22 mouse cellular contexts compared by ENCODE assay signal in the genomic region with DNA sequence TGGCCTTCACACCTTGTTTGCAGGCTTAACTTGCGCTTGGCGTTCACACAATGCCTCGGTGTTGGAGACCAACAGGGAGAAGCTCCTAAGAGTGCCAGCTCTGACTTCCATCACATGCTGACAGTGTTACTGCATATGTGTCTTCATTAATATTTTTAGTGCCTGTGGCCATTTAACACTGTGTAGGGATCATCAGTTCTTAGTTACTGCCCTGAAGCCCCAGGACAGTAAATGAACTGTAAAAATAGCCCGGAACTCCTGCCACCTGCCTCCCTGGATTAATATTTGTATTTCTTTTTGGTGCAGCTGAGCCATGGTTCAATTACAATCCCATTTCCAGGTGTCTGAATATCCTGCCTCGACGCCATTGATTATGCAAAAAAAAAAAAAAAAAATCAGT.
DNase-seq lines count a peak whose midpoint lies in the region; ATAC-seq lines count a peak whose summit lies in the region.
"Had no signal": no experiment of that assay in that cellular context is flagged by ENCODE, and none has a peak within 500 bp of the region (broad histone marks: within the 10 kb centered on the region; RNA-seq: fewer than 3 reads in every experiment).

No protein-coding gene starts in this region.

- peak overlapping the region; percentile 74 for H3K27ac ChIP-seq in hindbrain, embryonic 13.5 days
- H3K27ac ChIP-seq in midbrain, embryonic 13.5 days = peak overlapping the region; percentile 72
- no peak overlapping the region for H3K27ac ChIP-seq in neural tube, embryonic 14.5 days (ENCODE audit: low read depth, low read length)
- H3K27ac ChIP-seq: embryonic facial prominence, embryonic 13.5 days; heart, adult 2 months; heart, embryonic 15.5 days; kidney, embryonic 15.5 days; limb, embryonic 13.5 days; liver, embryonic 13.5 days; lung, embryonic 15.5 days; macrophage had no signal

- H3K4me2 ChIP-seq in hindbrain, embryonic 13.5 days = no peak overlapping the region
- no peak overlapping the region for H3K4me2 ChIP-seq in midbrain, embryonic 13.5 days (replicated peaks)
- no peak overlapping the region for H3K4me2 ChIP-seq in neural tube, embryonic 14.5 days (ENCODE audit: low read depth, low read length)
- H3K4me2 ChIP-seq: embryonic facial prominence, embryonic 13.5 days; heart, embryonic 15.5 days; kidney, embryonic 15.5 days; limb, embryonic 13.5 days; liver, embryonic 13.5 days; lung, embryonic 15.5 days had no signal

- no peaks in the 10 kb centered on the region for H3K27me3 ChIP-seq in hindbrain, embryonic 13.5 days
- no peaks in the 10 kb centered on the region for H3K27me3 ChIP-seq in midbrain, embryonic 13.5 days
- no peaks in the 10 kb centered on the region for H3K27me3 ChIP-seq in neural tube, embryonic 14.5 days (ENCODE audit: control insufficient read depth, insufficient read depth, low read length)
- H3K27me3 ChIP-seq: embryonic facial prominence, embryonic 13.5 days; heart, embryonic 15.5 days; kidney, embryonic 15.5 days; limb, embryonic 13.5 days; liver, embryonic 13.5 days; lung, embryonic 15.5 days had no signal

- H3K9ac ChIP-seq in hindbrain, embryonic 13.5 days = no peak overlapping the region
- H3K9ac ChIP-seq in midbrain, embryonic 13.5 days (replicated peaks) = no peak overlapping the region; the same call in 1 of the 2 replicates
- H3K9ac ChIP-seq in neural tube, embryonic 14.5 days (replicated peaks; ENCODE audit: low read depth, low read length) = no peak overlapping the region
- H3K9ac ChIP-seq: embryonic facial prominence, embryonic 13.5 days; heart, embryonic 15.5 days; kidney, embryonic 15.5 days; limb, embryonic 13.5 days; liver, embryonic 13.5 days; lung, embryonic 15.5 days had no signal

- peaks cover 19% of the 10 kb centered on the region for H3K4me1 ChIP-seq in hindbrain, embryonic 13.5 days (replicated peaks)
- H3K4me1 ChIP-seq in midbrain, embryonic 13.5 days (replicated peaks) = peaks cover 18% of the 10 kb centered on the region
- no peaks in the 10 kb centered on the region for H3K4me1 ChIP-seq in neural tube, embryonic 14.5 days (ENCODE audit: control insufficient read depth, insufficient read depth, low read length)
- H3K4me1 ChIP-seq: embryonic facial prominence, embryonic 13.5 days; heart, embryonic 15.5 days; kidney, embryonic 15.5 days; limb, embryonic 13.5 days; liver, embryonic 13.5 days; lung, embryonic 15.5 days had no signal

- no peaks in the 10 kb centered on the region for H3K36me3 ChIP-seq in hindbrain, embryonic 13.5 days
- H3K36me3 ChIP-seq in midbrain, embryonic 13.5 days = no peaks in the 10 kb centered on the region
- H3K36me3 ChIP-seq in neural tube, embryonic 14.5 days (ENCODE audit: control insufficient read depth, insufficient read depth, low read length) = no peaks in the 10 kb centered on the region
- H3K36me3 ChIP-seq: embryonic facial prominence, embryonic 13.5 days; heart, embryonic 15.5 days; kidney, embryonic 15.5 days; limb, embryonic 13.5 days; liver, embryonic 13.5 days; lung, embryonic 15.5 days had no signal

- H3K9me3 ChIP-seq in hindbrain, embryonic 13.5 days = no peaks in the 10 kb centered on the region
- H3K9me3 ChIP-seq in midbrain, embryonic 13.5 days = no peaks in the 10 kb centered on the region
- no peaks in the 10 kb centered on the region for H3K9me3 ChIP-seq in neural tube, embryonic 14.5 days (ENCODE audit: control insufficient read depth, low read length)
- H3K9me3 ChIP-seq: embryonic facial prominence, embryonic 13.5 days; heart, embryonic 15.5 days; kidney, embryonic 15.5 days; limb, embryonic 13.5 days; liver, embryonic 13.5 days; lung, embryonic 15.5 days had no signal

- peak; percentile 19 for DNase-seq in heart, adult 11 months
- no peak for DNase-seq in heart, adult 9 months (ENCODE audit: low spot score in 2 of 2)
- DNase-seq in B cell, adult 2 months = no peak
- DNase-seq in embryo, embryonic 11 days = no peak
- DNase-seq: adrenal gland, adult 2 months; cerebellum, adult 2 months; gastrocnemius, postnatal 14 days; heart, adult 2 months; heart, postnatal 4 days; kidney, postnatal 4 days; liver, embryonic 13.5 days; thymus, postnatal 14 days had no signal

- WGBS in hindbrain, embryonic 13.5 days = 41% methylated on average over 6 of the region's 6 CpGs
- 42% methylated on average over 6 of the region's 6 CpGs for WGBS in midbrain, embryonic 13.5 days
- 33% methylated on average over 6 of the region's 6 CpGs for WGBS in neural tube, embryonic 14.5 days

- H3K4me3 ChIP-seq in hindbrain, embryonic 13.5 days = no peak overlapping the region
- H3K4me3 ChIP-seq in midbrain, embryonic 13.5 days (replicated peaks) = no peak overlapping the region
- H3K4me3 ChIP-seq in neural tube, embryonic 14.5 days (ENCODE audit: low read depth, low read length) = no peak overlapping the region
- H3K4me3 ChIP-seq: embryonic facial prominence, embryonic 13.5 days; heart, adult 2 months; heart, embryonic 15.5 days; kidney, embryonic 15.5 days; limb, embryonic 13.5 days; liver, embryonic 13.5 days; lung, embryonic 15.5 days had no signal

- ATAC-seq in hindbrain, embryonic 13.5 days (ENCODE audit: low FRiP score) = peak; percentile 77
- ATAC-seq in midbrain, embryonic 13.5 days = peak; percentile 75
- peak; percentile 63 for ATAC-seq in neural tube, embryonic 14.5 days (ENCODE audit: low read depth)
- ATAC-seq: intestine, embryonic 16.5 days had no signal
